Mouse (Mus musculus) R1 (cell line): ENCODE measurements around the gene Lrrc61.
A peak's percentile ranks its signal among the peaks of the same experiment; 100 is the strongest.

Source experiments
- DNase-seq: peaks from one replicate; pipeline ENCODE4 v3.0.0-alpha.2; 2018; ENCODE audit warnings: low read depth, low spot score

Lrrc61 gene

DNA sequence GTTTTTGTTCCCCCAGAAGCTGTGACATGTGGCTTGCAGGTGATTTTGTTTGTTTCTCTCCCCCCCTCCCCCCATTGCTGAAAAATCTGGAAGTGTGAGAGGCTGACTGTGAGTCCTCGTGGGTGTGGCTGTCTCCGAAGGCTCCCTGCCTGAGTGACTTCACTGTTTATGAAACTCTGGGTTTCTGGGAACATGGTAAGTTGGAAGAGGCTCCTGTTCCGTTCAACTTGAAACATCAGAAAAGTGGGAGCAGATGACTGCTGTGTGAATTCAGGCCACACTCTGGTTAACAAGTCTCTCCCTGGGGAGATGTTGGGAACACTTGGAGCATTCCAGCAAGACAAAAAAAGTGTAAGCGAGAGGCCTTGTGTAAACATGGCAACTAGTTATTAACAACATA lies 7.7 kb upstream of the Lrrc61 start:
- no peak for DNase-seq

DNA sequence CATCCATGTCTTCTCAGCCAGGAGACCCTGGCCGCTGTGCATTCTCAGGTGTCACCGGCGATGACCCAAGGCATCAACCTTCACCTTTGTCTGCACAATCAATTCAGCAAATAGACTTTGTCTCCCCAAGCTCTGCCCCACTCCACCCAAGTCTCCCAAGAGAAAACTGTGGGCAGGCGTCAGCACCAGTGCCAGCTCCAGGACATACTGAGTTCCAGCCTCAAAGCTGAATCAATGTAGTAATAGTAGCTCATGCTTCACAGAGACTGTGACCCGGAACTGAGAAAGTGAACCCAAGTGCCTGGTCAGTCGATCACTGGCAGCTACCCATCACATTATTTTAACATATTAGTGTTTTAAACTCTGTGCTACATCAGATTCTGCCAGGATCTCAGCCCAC lies 6.3 kb upstream of the Lrrc61 start:
- no peak for DNase-seq

- DNase-seq, result peak; percentile 95
Observed at GRCm38 (mm10) chr6:48552918-48553317, 1.7 kb upstream of the Lrrc61 start.

GRCm38 (mm10) chr6:48553819-48554218 lies 777 bp upstream of the Lrrc61 start:
- DNase-seq, result no peak

DNA sequence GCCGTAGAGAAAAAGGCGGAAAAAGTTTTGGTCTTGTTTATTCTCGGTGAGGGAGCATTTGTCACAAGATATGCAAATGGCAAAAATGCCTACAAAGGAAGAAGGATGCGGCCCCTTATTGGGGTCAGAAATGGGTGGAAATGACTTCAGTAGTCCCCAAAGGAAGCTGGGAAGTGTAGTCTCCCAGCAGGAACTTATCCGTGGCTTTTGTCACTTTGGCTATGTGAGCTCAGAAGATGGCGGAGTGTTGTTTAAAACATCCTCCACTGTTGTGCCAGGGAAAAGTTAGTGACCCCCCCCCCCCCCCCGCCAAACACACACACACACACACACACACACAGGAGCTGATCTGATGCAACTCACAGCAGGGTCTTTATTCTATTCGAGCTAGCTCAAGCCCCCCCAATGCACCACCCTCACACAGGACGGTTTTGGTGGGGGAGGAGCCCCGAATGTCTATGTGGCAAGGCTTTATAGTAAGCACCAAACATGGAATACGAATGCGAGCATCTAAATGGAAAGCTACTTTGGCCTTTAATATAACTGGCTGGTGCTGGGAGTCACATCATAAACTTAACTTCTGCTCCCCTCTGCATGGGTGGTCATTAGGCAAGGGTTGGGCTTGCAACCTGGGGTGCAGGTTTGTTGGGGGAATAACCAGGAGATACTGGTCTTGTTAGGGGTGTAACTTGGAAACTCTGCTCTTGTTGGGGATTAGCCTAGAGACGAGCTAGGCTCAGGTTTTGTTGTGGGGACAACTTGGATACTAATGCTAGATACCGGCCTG lies 701 bp downstream of the Lrrc61 start:
- DNase-seq, result peak; percentile 69

GRCm38 (mm10) chr6:48555956-48556355 lies 1.4 kb downstream of the Lrrc61 start:
- no peak for DNase-seq

DNA sequence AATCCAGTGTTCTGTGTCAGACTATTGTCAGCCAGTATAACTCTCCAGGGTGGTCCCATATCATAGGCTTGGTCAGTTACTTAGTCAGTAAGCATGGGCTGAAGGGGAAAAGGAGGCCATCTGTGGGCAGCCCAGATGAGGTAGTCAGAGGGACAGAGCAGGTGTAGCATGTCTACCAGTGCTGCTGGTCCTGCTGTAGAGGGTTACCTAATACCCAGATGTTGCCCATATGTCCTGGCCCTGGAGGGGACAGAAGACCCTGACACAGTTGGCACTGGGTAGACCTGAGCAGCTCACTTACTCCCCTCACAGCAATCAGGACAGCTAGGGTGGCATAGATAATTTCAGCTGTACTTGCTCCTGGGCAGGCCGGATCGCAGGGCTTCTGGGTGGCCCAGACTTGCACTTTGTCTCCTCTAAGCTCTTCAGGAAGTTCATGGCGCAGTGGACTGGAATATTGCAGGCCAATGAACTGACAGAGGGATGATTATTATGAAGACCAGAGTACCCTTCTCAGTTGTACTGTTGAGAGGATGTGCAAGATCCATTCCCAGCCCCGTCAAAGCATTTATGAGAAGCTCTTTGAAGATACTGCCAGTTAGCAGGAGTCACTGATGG lies 11.2 kb downstream of the Lrrc61 start:
- no peak for DNase-seq

- DNase-seq, result no peak
Observed at GRCm38 (mm10) chr6:48566312-48566711, 11.7 kb downstream of the Lrrc61 start.

- DNase-seq, result no peak
Observed at GRCm38 (mm10) chr6:48568036-48568984, 13.7 kb downstream of the Lrrc61 start.

GRCm38 (mm10) chr6:48569065-48569807 lies 14.6 kb downstream of the Lrrc61 start:
- DNase-seq, result no peak

GRCm38 (mm10) chr6:48572014-48572413 lies 17.4 kb downstream of the Lrrc61 start:
- DNase-seq, result no peak

- no peak for DNase-seq
Observed at GRCm38 (mm10) chr6:48572572-48573061, 18.0 kb downstream of the Lrrc61 start, which contains the start of gene Rarres2. TSS of gene Rarres2 (minus strand) at chr6:48572789.

- DNase-seq, result no peak
Observed at GRCm38 (mm10) chr6:48573280-48573679, 18.7 kb downstream of the Lrrc61 start.

DNA sequence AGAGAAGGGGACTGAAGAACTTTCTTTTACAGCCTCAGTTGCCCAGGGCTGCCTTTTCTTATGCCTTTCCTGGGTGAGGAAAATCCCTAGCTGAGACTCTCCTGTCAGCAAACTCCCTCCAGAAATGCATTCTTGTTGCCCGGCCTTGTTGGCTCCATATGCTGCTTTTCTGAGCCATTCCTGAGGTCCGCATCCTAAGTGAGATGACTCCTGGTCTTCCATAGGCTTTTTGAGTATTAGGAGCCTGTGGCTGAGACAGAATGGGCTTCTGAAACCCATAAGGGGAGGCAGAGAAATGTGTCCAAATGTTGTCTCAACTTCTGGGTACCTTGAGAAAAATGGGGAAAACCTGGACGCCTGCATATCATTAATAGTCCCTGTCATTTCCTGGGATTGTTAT lies 19.4 kb downstream of the Lrrc61 start:
- DNase-seq, result no peak

- no peak for DNase-seq
Observed at GRCm38 (mm10) chr6:48578736-48579135, 24.1 kb downstream of the Lrrc61 start.

- no peak for DNase-seq
Observed at GRCm38 (mm10) chr6:48579215-48579648, 24.6 kb downstream of the Lrrc61 start.

DNA sequence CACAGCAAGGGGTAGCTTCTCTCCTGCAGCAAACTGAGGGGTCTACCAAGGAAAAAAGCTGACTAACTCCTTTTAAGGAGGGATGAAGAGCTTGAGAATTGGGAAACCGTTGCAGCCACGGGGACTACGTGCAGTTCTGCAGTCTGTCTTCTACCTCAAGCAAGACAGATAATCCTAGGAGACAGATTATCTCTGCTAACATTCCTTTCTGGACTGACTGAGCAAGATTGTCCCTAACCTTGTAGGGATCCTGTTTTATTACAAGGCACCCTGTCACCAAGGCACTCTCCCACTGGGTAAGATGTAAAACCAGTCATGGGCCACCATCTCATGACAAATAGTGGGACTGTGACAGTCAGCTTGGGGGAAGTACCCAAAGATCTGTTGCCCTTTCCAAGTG lies 26.7 kb downstream of the Lrrc61 start:
- DNase-seq, result no peak

DNA sequence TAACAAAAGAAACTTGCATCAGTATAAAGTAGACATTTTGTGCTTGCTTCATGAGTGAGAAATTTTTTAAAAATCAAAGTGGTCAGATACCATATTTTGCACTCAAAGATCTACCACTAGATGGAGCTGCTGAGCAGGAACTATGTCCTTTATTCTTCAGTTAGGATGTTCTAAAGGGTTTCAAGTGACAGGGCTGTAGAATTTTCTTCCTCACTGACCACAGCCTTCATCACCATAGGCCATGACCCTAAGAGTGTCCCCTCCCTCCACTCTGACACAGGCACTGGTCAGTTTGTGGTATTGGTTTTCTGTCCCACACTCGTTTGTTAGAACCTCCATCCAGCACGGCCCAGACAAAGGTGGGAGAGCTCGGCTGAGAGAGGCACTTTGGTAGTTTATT lies 27.4 kb downstream of the Lrrc61 start:
- peak; percentile 51 for DNase-seq

GRCm38 (mm10) chr6:48589194-48589750 lies 34.7 kb downstream of the Lrrc61 start, which contains the start of gene Gm45021:
TSS of gene Gm45021 (plus strand) at chr6:48589610.
- DNase-seq, result no peak

DNA sequence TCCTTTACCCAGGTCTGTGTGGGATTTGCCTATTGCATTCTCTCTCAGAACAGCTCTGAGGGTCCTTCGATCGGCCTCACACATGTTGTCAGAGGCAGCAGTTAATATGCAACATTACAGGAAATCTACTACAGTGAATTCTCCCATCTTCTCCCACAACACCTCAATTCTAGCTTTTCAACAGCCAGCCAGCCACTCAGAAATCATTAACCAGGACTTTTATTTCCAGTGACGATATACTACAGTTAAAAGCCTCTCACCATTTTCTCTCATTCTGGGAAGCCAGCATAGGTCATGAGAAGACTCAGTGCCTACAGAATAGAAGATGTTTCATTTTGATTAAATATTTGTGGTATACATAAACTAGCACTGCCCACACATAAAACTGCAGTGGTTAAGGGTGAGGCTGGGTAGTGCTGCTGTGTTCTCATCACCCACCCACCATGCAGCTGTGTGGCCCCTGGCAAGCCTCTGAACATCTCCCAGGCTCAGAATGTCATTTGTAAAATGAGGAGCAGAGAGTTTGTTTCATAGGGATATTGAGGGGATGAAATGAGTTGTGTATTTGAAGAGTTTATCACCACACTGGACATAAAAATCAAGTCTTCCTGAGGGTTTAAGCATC lies 36.7 kb downstream of the Lrrc61 start:
- no peak for DNase-seq
